In the genomic region with DNA sequence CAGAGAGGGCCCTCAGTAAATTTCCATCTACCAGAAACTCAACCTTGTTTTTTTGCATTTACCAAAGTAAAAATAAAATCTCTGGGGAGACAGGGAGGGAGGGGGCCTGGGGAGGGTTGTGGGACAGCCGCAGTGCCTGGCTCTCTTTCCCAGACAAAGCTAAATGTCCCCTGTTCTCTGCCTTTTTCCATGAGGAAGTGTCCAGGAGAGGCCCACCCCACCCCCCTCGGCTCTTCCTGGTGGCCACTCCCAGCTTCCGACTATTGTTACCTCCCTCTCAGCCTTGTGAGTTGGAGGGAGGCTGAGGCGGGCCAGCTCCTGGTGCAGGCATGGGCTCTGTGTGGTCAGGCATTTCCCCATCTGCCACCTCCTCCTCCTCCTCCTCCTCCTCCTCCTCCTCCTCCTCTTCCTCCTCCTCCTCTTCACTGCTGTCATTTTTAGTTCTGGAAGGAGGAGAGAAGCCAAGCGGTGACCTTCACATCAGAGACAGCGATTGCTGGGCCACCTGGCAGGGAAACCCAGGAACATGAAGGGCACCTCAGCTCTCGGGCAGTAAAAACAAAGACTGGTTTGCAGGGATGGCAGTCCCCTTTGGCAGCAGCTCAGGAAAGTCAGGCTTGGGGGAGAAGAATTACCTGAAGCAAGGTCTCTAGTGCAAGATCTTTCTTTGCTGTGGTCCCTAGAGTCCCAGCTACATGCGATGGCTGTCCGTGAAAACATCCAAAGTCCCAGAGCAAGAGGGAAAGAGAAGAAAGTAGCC, we compare ENCODE assay signal across 10 mouse cellular contexts.
A peak's percentile ranks its signal among the peaks of the same experiment; 100 is the strongest.
DNase-seq lines count a peak whose midpoint lies in the region; ATAC-seq and TF ChIP-seq lines count a peak whose summit lies in the region.
"Had no signal": no experiment of that assay in that cellular context is flagged by ENCODE, and none has a peak within 500 bp of the region (broad histone marks: within the 10 kb centered on the region; RNA-seq: fewer than 3 reads in every experiment).

No protein-coding gene starts in this region.

- H3K27me3 ChIP-seq in liver, adult 2 months (ENCODE audit: control insufficient read depth, insufficient read depth, low read length): no peaks in the 10 kb centered on the region
- H3K27me3 ChIP-seq in heart, embryonic 15.5 days: no peaks in the 10 kb centered on the region

- H3K4me3 ChIP-seq in liver, adult 2 months (ENCODE audit: insufficient read depth, low read depth, low read length): no peak overlapping the region
- H3K4me3 ChIP-seq in heart, embryonic 15.5 days: no peak overlapping the region
- H3K4me3 ChIP-seq in macrophage (ENCODE audit: inconsistent target): no peak overlapping the region

- H3K36me3 ChIP-seq in liver, adult 2 months (ENCODE audit: control insufficient read depth, insufficient read depth, low read length): no peaks in the 10 kb centered on the region
- no peaks in the 10 kb centered on the region for H3K36me3 ChIP-seq in heart, embryonic 15.5 days
- H3K36me3 ChIP-seq in macrophage (ENCODE audit: inconsistent target): no peaks in the 10 kb centered on the region

- 77% methylated on average over 9 of the region's 9 CpGs for WGBS in liver, adult 2 months
- 76% methylated on average over 9 of the region's 9 CpGs for WGBS in heart, embryonic 15.5 days
- 83% methylated on average over 7 of the region's 9 CpGs for WGBS in macrophage (ENCODE audit: missing documents)

- peak; percentile 29 for ATAC-seq in heart, embryonic 15.5 days (replicated peaks; ENCODE audit: insufficient number of reproducible peaks, insufficient read depth, low FRiP score, low read depth)
- ATAC-seq: forebrain, postnatal 0 days had no signal

- H3K4me1 ChIP-seq in liver, adult 2 months (ENCODE audit: control insufficient read depth, insufficient read depth, low read length): peaks cover 30% of the 10 kb centered on the region
- peaks cover 96% of the 10 kb centered on the region for H3K4me1 ChIP-seq in heart, embryonic 15.5 days (replicated peaks)

- no peak overlapping the region for H3K4me2 ChIP-seq in heart, embryonic 15.5 days

- H3K79me2 ChIP-seq in liver, adult 2 months (ENCODE audit: control insufficient read depth, insufficient read depth, low read length): no peaks in the 10 kb centered on the region
- peaks cover 86% of the 10 kb centered on the region for H3K79me2 ChIP-seq in macrophage (ENCODE audit: inconsistent target)

- no peak for TF ChIP-seq CTCF in liver, adult 2 months (IDR thresholded peaks at IDR 0.05; ENCODE audit: low read depth, low read length)

- no peak for DNase-seq in liver, adult 2 months (ENCODE audit: extremely low read depth, low read depth, low spot score)
- no peak for DNase-seq in liver
- peak; percentile 75 to 89 for DNase-seq in kidney, postnatal 25 days
- no peak for DNase-seq in adipocyte (ENCODE audit: low spot score)
- DNase-seq in frontal cortex, postnatal 10 days (ENCODE audit: low spot score in 2 of 2): no peak
- DNase-seq in layer of hippocampus, adult 9-10 months (ENCODE audit: low spot score): no peak
- DNase-seq: forebrain, postnatal 0 days; thymus, postnatal 4 days had no signal

- H3K27ac ChIP-seq in liver, adult 2 months (replicated peaks; ENCODE audit: insufficient read depth, low read depth, low read length): peak overlapping the region; percentile 77
- H3K27ac ChIP-seq in heart, embryonic 15.5 days: peak overlapping the region; percentile 94
- H3K27ac ChIP-seq in macrophage: peak overlapping the region; percentile 98

- no peak overlapping the region for H3K9ac ChIP-seq in liver, adult 2 months (ENCODE audit: low read depth, low read length)
- no peak overlapping the region for H3K9ac ChIP-seq in heart, embryonic 15.5 days
- H3K9ac ChIP-seq: forebrain, postnatal 0 days had no signal

- no peaks in the 10 kb centered on the region for H3K9me3 ChIP-seq in heart, embryonic 15.5 days (replicated peaks)

- TF ChIP-seq POLR2A in liver, adult 2 months (IDR thresholded peaks at IDR 0.05; ENCODE audit: extremely low read depth, insufficient read depth, low read length): no peak

Comparison
In these comparisons a context has a peak if more than half of its experiments do, and no peak if none do; other contexts are left out.
1. DNase-seq: peak in kidney, postnatal 25 days (2 of 2); none in liver, adult 2 months (single experiment), liver (single experiment), adipocyte (single experiment), frontal cortex, postnatal 10 days (0 of 2) and layer of hippocampus, adult 9-10 months (single experiment).
2. Peak in every context shown above with its lines, with median percentiles within 50 percentile points of each other: H3K27ac ChIP-seq.